Mouse (Mus musculus) heart, adult 2 months (tissue): ENCODE measurements around the gene Clint1. TPM values are rescaled to one million over a fixed set of nuclear protein-coding genes. Genes with fewer than 3 reads are reported as not detected.

Experiments
- DNase-seq, 2 experiments: peaks; one replicate each; pipeline ENCODE4 v3.0.0; 2021
- H3K27ac ChIP-seq: fragments of 200-600 bp; 2 replicates; pipeline ENCODE4 v1.8.1; 2022
- H3K27me3 ChIP-seq: fragments of 200-500 bp; 2 replicates; pipeline ENCODE4 v1.6.1; 2012; ENCODE audit warnings: mild to moderate bottlenecking, low read length, inconsistent platforms, mixed read lengths; ENCODE audit not compliant: control insufficient read depth, insufficient read depth
- H3K36me3 ChIP-seq: fragments of 200-500 bp; 2 replicates; pipeline ENCODE4 v1.6.1; 2012; ENCODE audit warnings: low read length, inconsistent platforms; ENCODE audit not compliant: control insufficient read depth, insufficient read depth
- H3K4me1 ChIP-seq: fragments of 200-500 bp; 2 replicates; pipeline ENCODE4 v1.6.1; 2011; ENCODE audit warnings: low read length; ENCODE audit not compliant: control insufficient read depth, insufficient read depth
- H3K4me3 ChIP-seq: fragments of 200-600 bp; 2 replicates; pipeline ENCODE4 v1.8.1; 2022
- H3K79me2 ChIP-seq: fragments of 200-500 bp; replicated peaks from 2 replicates; pipeline ENCODE4 v1.6.1; 2012; ENCODE audit warnings: mild to moderate bottlenecking, inconsistent platforms, low read length, moderate library complexity, mixed read lengths; ENCODE audit not compliant: control insufficient read depth, insufficient read depth
- H3K9ac ChIP-seq: fragments of 200-500 bp; 2 replicates; pipeline ENCODE4 v1.6.1; 2012; ENCODE audit warnings: low read depth, mild to moderate bottlenecking, control low read depth, inconsistent platforms, low read length, mixed read lengths
- CTCF ChIP-seq: fragments of 200-600 bp; IDR thresholded peaks from 2 replicates; pipeline ENCODE4 v1.8.1; 2022; ENCODE audit warnings: antibody characterized with exemption, mild to moderate bottlenecking, moderate library complexity
- EP300 ChIP-seq: fragments of 200-500 bp; IDR thresholded peaks from 2 replicates; pipeline ENCODE4 v1.6.1; 2011; ENCODE audit warnings: low read depth, low read length, control low read depth; ENCODE audit not compliant: insufficient read depth
- POLR2A ChIP-seq: fragments of 200-500 bp; IDR thresholded peaks from 2 replicates; pipeline ENCODE4 v1.6.1; 2011; ENCODE audit warnings: mild to moderate bottlenecking, low read depth, low read length, control low read depth; ENCODE audit not compliant: insufficient read depth
- WGBS: fragments of 180-500 bp; shearing (Covaris S2); methylation state at CpG from one replicate; pipeline ENCODE4 v1.1.7; 2018; 5-methylcytosine and 5-hydroxymethylcytosine counted together
- intact Hi-C: fragments of 180-260 bp; cut with DNase I; formaldehyde crosslinking; loops from one replicate; pipeline ENCODE4 v1.15.1; 2025
- polyA plus RNA-seq: library from polyadenylated mRNA; depleted of rRNA; stranded (reverse); fragments of >200 nt; gene quantifications from 2 replicates; pipeline ENCODE4 v1.2.3, GENCODE M21; 2012
- total RNA-seq, 2 experiments: library from RNA; stranded (reverse); gene quantifications; 2 replicates each; pipeline ENCODE4 v1.2.3; 2021

Clint1 gene
- total and polyA plus RNA-seq, 3 experiments: 29.5 to 45.7 (median 42.0) TPM

- intact Hi-C loops: no loop called here
- TF ChIP-seq CTCF (no peak), POLR2A (no peak), EP300 (no peak)
- no peaks in the 10 kb centered on the region for H3K79me2 ChIP-seq
- WGBS: 53% methylated on average over 3 of the region's 3 CpGs
- no peak for DNase-seq
- H3K4me3 ChIP-seq: no peak overlapping the region
- H3K9ac ChIP-seq: no peak overlapping the region
- H3K27me3 ChIP-seq: no peaks in the 10 kb centered on the region
- no peaks in the 10 kb centered on the region for H3K36me3 ChIP-seq
- no peaks in the 10 kb centered on the region for H3K4me1 ChIP-seq
- no peak overlapping the region for H3K27ac ChIP-seq
Measured at GRCm38 (mm10) chr11:45817996-45818395, 33.9 kb upstream of the Clint1 start.

- intact Hi-C loops: no loop called here
- Histone ChIP-seq H3K4me3 (no peak overlapping the region), H3K27ac (no peak overlapping the region), H3K79me2 (no peaks in the 10 kb centered on the region), H3K36me3 (no peaks in the 10 kb centered on the region), H3K27me3 (no peaks in the 10 kb centered on the region), H3K9ac (no peak overlapping the region), H3K4me1 (no peaks in the 10 kb centered on the region)
- TF ChIP-seq POLR2A (no peak), CTCF (no peak), EP300 (no peak)
- WGBS: 88% methylated on average over 6 of the region's 6 CpGs
- no peak for DNase-seq
Measured at GRCm38 (mm10) chr11:45820930-45821329, 30.9 kb upstream of the Clint1 start.

GRCm38 (mm10) chr11:45830112-45830511 lies 21.7 kb upstream of the Clint1 start:
- no peak overlapping the region for H3K4me3 ChIP-seq
- no peak for DNase-seq
- H3K27ac ChIP-seq: no peak overlapping the region
- H3K9ac ChIP-seq: no peak overlapping the region
- intact Hi-C loops: no loop called here
- 0 out of 2 replicates have a peak, but pooled peaks cover 1% of the 10 kb centered on the region for H3K4me1 ChIP-seq
- no peaks in the 10 kb centered on the region for H3K79me2 ChIP-seq
- TF ChIP-seq EP300 (no peak), POLR2A (no peak), CTCF (no peak)
- H3K36me3 ChIP-seq: no peaks in the 10 kb centered on the region
- no peaks in the 10 kb centered on the region for H3K27me3 ChIP-seq

- intact Hi-C loops: no loop called here
- H3K36me3 ChIP-seq: no peaks in the 10 kb centered on the region
- no peaks in the 10 kb centered on the region for H3K79me2 ChIP-seq
- no peak overlapping the region for H3K27ac ChIP-seq
- H3K9ac ChIP-seq: no peak overlapping the region
- no peaks in the 10 kb centered on the region for H3K27me3 ChIP-seq
- H3K4me1 ChIP-seq: 0 out of 2 replicates have a peak, but pooled peaks cover 1% of the 10 kb centered on the region
- 34% methylated on average over 9 of the region's 9 CpGs for WGBS
- H3K4me3 ChIP-seq: no peak overlapping the region
- no peak for DNase-seq
- TF ChIP-seq CTCF (no peak), EP300 (no peak), POLR2A (no peak)
Measured at GRCm38 (mm10) chr11:45830743-45831310, 21.0 kb upstream of the Clint1 start.

GRCm38 (mm10) chr11:45831476-45832143 lies 20.2 kb upstream of the Clint1 start:
- H3K36me3 ChIP-seq: no peaks in the 10 kb centered on the region
- no peak overlapping the region for H3K27ac ChIP-seq
- H3K4me1 ChIP-seq: 0 out of 2 replicates have a peak, but pooled peaks cover 1% of the 10 kb centered on the region
- TF ChIP-seq POLR2A: no peak
- TF ChIP-seq CTCF: no peak
- 82% methylated on average over 15 of the region's 15 CpGs for WGBS
- no peaks in the 10 kb centered on the region for H3K79me2 ChIP-seq
- no peak overlapping the region for H3K9ac ChIP-seq
- H3K4me3 ChIP-seq: no peak overlapping the region
- H3K27me3 ChIP-seq: no peaks in the 10 kb centered on the region
- intact Hi-C loops: no loop called here
- no peak for DNase-seq

GRCm38 (mm10) chr11:45835625-45836255 lies 16.1 kb upstream of the Clint1 start:
- no peak for TF ChIP-seq CTCF
- TF ChIP-seq POLR2A: no peak
- no peak for TF ChIP-seq EP300
- H3K4me3 ChIP-seq: no peak overlapping the region
- 60% methylated on average over 4 of the region's 4 CpGs for WGBS
- DNase-seq: no peak
- no peaks in the 10 kb centered on the region for H3K27me3 ChIP-seq
- H3K27ac ChIP-seq: no peak overlapping the region
- H3K4me1 ChIP-seq: 0 out of 2 replicates have a peak, but pooled peaks cover 1% of the 10 kb centered on the region
- no peak overlapping the region for H3K9ac ChIP-seq
- intact Hi-C loops: no loop called here
- H3K36me3 ChIP-seq: no peaks in the 10 kb centered on the region
- H3K79me2 ChIP-seq: no peaks in the 10 kb centered on the region
